Mouse (Mus musculus) midbrain, postnatal 0 days (tissue): ENCODE data around the gene Tnfrsf14. TPM values are rescaled to one million over a fixed set of nuclear protein-coding genes. Genes with fewer than 3 reads are reported as not detected.

Experiments used
- ATAC-seq: fragments of 200-750 bp; cut with Nextera tagmentation; 2 replicates; pipeline ENCODE4 v1.8.0; 2017; ENCODE audit warnings: moderate number of reproducible peaks, mild to moderate bottlenecking, moderate TSS enrichment, moderate library complexity; ENCODE audit not compliant: low FRiP score
- DNase-seq: peaks from one replicate; pipeline ENCODE4 v3.0.0-alpha.2; 2015; ENCODE audit warnings: low spot score
- H3K27ac ChIP-seq: fragments of 300-500 bp; sonication (generic); 2 replicates; pipeline ENCODE4 v1.5.1; 2014; ENCODE audit warnings: low read depth, mild to moderate bottlenecking, low read length, mixed read lengths
- H3K27me3 ChIP-seq: fragments of 300-500 bp; sonication (generic); 2 replicates; pipeline ENCODE4 v1.6.1; 2014; ENCODE audit warnings: low read length, control low read depth, mixed read lengths; ENCODE audit not compliant: insufficient read depth
- H3K36me3 ChIP-seq: fragments of 300-500 bp; sonication (generic); 2 replicates; pipeline ENCODE4 v1.6.1; 2014; ENCODE audit warnings: low read length, control low read depth, mixed read lengths; ENCODE audit not compliant: insufficient read depth
- H3K4me1 ChIP-seq: fragments of 300-500 bp; sonication (generic); 2 replicates; pipeline ENCODE4 v1.6.1; 2014; ENCODE audit warnings: mild to moderate bottlenecking, control low read depth, antibody characterized with exemption, low read length, mixed read lengths; ENCODE audit not compliant: insufficient read depth
- H3K4me2 ChIP-seq: fragments of 300-500 bp; sonication (generic); 2 replicates; pipeline ENCODE4 v1.6.1; 2014; ENCODE audit warnings: low read depth, mild to moderate bottlenecking, low read length, mixed read lengths; ENCODE audit not compliant: poor library complexity, severe bottlenecking
- H3K4me3 ChIP-seq: fragments of 300-500 bp; sonication (generic); 2 replicates; pipeline ENCODE4 v1.5.1; 2014; ENCODE audit warnings: low read depth, mild to moderate bottlenecking, low read length, moderate library complexity
- H3K9ac ChIP-seq: fragments of 300-500 bp; sonication (generic); replicated peaks from 2 replicates; pipeline ENCODE4 v1.6.1; 2014; ENCODE audit warnings: mild to moderate bottlenecking, low read length, moderate library complexity, mixed read lengths; ENCODE audit not compliant: poor library complexity, severe bottlenecking
- H3K9me3 ChIP-seq: fragments of 300-500 bp; sonication (generic); 2 replicates; pipeline ENCODE4 v1.6.1; 2016; ENCODE audit warnings: low read length, control low read depth
- CTCF ChIP-seq: IDR thresholded peaks from 2 replicates; pipeline ENCODE4 v1.5.1; 2016; ENCODE audit warnings: antibody characterized with exemption, mild to moderate bottlenecking
- WGBS: fragments of 180-500 bp; shearing (Covaris S2); extraction: QIAGEN DNeasy Blood & Tissue Kit; methylation state at CpG from one replicate; pipeline ENCODE4 v1.1.7; 2014; 5-methylcytosine and 5-hydroxymethylcytosine counted together
- polyA plus RNA-seq: library from polyadenylated mRNA; unstranded; fragments of >200 nt; fragmentation: Nextera tagmentation; extraction: Ambion mirVana; gene quantifications from 2 replicates; pipeline ENCODE4 v1.2.1, GENCODE M21; 2015
- total RNA-seq: library from RNA; depleted of rRNA; stranded (reverse); fragments of >200 nt; gene quantifications from 2 replicates; pipeline ENCODE4 v1.2.3, GENCODE M21; 2014

Tnfrsf14 gene
- total and polyA plus RNA-seq, 2 experiments from 2014 or later, result 1.1 TPM; not detected in 1

- no peak for TF ChIP-seq CTCF
- ATAC-seq (peak; percentile 70), DNase-seq (peak; percentile 88)
- H3K9me3 ChIP-seq, result no peaks in the 10 kb centered on the region
- no peaks in the 10 kb centered on the region for H3K27me3 ChIP-seq
- no peaks in the 10 kb centered on the region for H3K36me3 ChIP-seq
- H3K27ac ChIP-seq, result peak within 1 kb of the TSS; percentile 71
- peak within 1 kb of the TSS; percentile 73 for H3K9ac ChIP-seq
- H3K4me2 ChIP-seq, result peak within 1 kb of the TSS; percentile 92
- WGBS, result under 1% methylated on average over 37 of the region's 65 CpGs
- H3K4me3 ChIP-seq, result peak within 1 kb of the TSS; percentile 76
- H3K4me1 ChIP-seq, result peaks cover 27% of the 10 kb centered on the region; the same call in 1 of the 2 replicates
These were observed 32.4 kb upstream of the Tnfrsf14 start, which contains the start of gene Hes5 for GRCm38 (mm10) chr4:154960690-154961225. Hes5 (plus strand) TSS chr4:154960923.

GRCm38 (mm10) chr4:154960021-154960689 lies 31.8 kb upstream of the Tnfrsf14 start:
- peak overlapping the region; percentile 55; the same call in 1 of the 2 replicates for H3K27ac ChIP-seq
- H3K9ac ChIP-seq, result peak overlapping the region; percentile 73
- no peaks in the 10 kb centered on the region for H3K9me3 ChIP-seq
- ATAC-seq (no peak; the same call in 1 of the 2 replicates), DNase-seq (no peak)
- H3K4me2 ChIP-seq, result peak overlapping the region; percentile 92
- H3K4me3 ChIP-seq, result peak overlapping the region; percentile 76
- H3K4me1 ChIP-seq, result peaks cover 24% of the 10 kb centered on the region; the same call in 1 of the 2 replicates
- no peaks in the 10 kb centered on the region for H3K27me3 ChIP-seq
- H3K36me3 ChIP-seq, result no peaks in the 10 kb centered on the region
- TF ChIP-seq CTCF, result no peak
- 10% methylated on average over 20 of the region's 20 CpGs for WGBS

DNA sequence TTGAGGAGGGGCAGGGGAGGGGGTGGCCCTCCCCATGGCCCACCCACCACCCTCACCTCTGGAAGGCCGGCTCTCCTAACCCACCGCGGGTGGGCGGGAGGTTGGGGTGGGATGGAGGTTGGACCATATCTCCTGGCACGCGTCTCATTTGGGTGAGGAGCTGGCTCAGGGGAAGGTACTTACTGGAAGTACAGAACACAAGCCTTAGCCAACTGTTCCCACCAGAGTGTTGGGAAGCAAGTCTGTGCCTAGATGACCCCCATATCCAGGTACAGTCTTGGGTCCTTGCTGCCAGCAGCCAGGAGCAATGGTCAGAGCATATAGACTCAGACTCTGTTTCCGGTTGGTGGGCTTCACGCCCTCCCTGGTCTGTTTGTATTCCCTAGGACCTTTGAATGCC lies 30.3 kb upstream of the Tnfrsf14 start:
- no peak overlapping the region for H3K9ac ChIP-seq
- no peak overlapping the region for H3K27ac ChIP-seq
- DNase-seq, result no peak
- no peaks in the 10 kb centered on the region for H3K36me3 ChIP-seq
- ATAC-seq, result no peak
- H3K4me2 ChIP-seq, result peak overlapping the region; percentile 36; the same call in 1 of the 2 replicates
- H3K4me1 ChIP-seq, result peaks cover 24% of the 10 kb centered on the region; the same call in 1 of the 2 replicates
- TF ChIP-seq CTCF, result no peak
- H3K9me3 ChIP-seq, result no peaks in the 10 kb centered on the region
- H3K27me3 ChIP-seq, result no peaks in the 10 kb centered on the region
- WGBS, result 11% methylated on average over 8 of the region's 8 CpGs
- H3K4me3 ChIP-seq, result no peak overlapping the region

GRCm38 (mm10) chr4:154958171-154958570 lies 29.8 kb upstream of the Tnfrsf14 start:
- ATAC-seq (peak; percentile 49; the same call in 1 of the 2 replicates), DNase-seq (peak; percentile 93)
- Histone ChIP-seq H3K9ac (no peak overlapping the region), H3K27me3 (no peaks in the 10 kb centered on the region), H3K4me3 (peak overlapping the region; percentile 8; the same call in 1 of the 2 replicates), H3K27ac (no peak overlapping the region), H3K9me3 (no peaks in the 10 kb centered on the region), H3K36me3 (no peaks in the 10 kb centered on the region), H3K4me2 (peak overlapping the region; percentile 36; the same call in 1 of the 2 replicates), H3K4me1 (peaks cover 20% of the 10 kb centered on the region; the same call in 1 of the 2 replicates)
- WGBS, result 5% methylated on average over 15 of the region's 15 CpGs
- TF ChIP-seq CTCF, result no peak

DNA sequence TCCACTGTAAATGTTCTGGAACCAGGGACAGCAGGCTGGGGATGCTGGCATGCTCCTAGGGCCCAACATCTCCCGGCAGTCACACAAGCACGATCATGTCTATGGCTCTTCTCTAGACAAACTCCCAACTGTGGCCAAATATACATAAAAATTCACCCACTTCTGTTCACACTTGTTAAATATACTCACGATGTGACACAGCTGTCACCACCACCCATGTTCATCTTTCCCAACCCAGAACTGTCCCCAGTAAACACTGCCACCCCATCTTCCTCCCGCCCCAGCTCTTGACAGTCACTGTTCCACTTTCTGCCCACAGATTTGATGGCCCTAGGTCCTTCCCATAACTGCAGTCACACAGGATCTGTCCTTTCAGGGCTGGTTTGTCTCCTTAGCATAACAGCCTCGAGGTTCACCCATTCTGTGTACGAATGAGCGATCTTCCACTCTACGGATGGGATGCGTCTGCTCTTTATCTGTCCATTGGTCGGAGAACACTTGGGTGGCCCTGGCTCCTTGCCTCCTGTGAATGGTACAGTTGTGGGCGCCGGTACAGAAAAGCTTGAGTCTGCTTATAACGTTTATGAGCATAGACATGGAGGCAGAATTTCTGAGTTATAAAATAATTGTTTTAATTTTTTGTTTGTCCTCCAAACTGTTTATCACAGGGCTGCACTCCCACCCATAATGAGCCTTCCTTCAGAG lies 29.1 kb upstream of the Tnfrsf14 start:
- Histone ChIP-seq H3K4me3 (no peak overlapping the region), H3K9me3 (no peaks in the 10 kb centered on the region), H3K4me1 (peaks cover 21% of the 10 kb centered on the region; the same call in 1 of the 2 replicates), H3K9ac (no peak overlapping the region), H3K27me3 (no peaks in the 10 kb centered on the region), H3K27ac (no peak overlapping the region), H3K36me3 (no peaks in the 10 kb centered on the region), H3K4me2 (no peak overlapping the region)
- ATAC-seq (no peak), DNase-seq (no peak)
- no peak for TF ChIP-seq CTCF
- WGBS, result 35% methylated on average over 13 of the region's 13 CpGs
